Mouse (Mus musculus): Measurements from ENCODE around the gene Rps17. TPM values are rescaled to one million over a fixed set of nuclear protein-coding genes. Genes with fewer than 3 reads are reported as not detected.

Rps17 gene
- polyA plus RNA-seq, 1 experiment from 2014 or later = 684 TPM

GRCm38 (mm10) chr7:81326859-81327258 lies 18.2 kb downstream of the Rps17 start:
- no peak for DNase-seq
- no peak overlapping the region for H3K27ac ChIP-seq (ENCODE audit: low read depth)
- no peaks in the 10 kb centered on the region for H3K9me3 ChIP-seq (ENCODE audit: low read length)
- WGBS (ENCODE audit: insufficient replicate concordance) = 72% methylated on average over 6 of the region's 6 CpGs
- no peaks in the 10 kb centered on the region for H3K4me1 ChIP-seq (ENCODE audit: insufficient read depth)
- H3K36me3 ChIP-seq (replicated peaks; ENCODE audit: insufficient read depth, low read length) = peaks cover 18% of the 10 kb centered on the region; the same call in 1 of the 2 replicates
- TF ChIP-seq CTCF (IDR thresholded peaks at IDR 0.05; ENCODE audit: low read depth) = no peak
- no peak for TF ChIP-seq EP300 (IDR thresholded peaks at IDR 0.05; ENCODE audit: low read depth)
- H3K27me3 ChIP-seq (ENCODE audit: insufficient read depth, low read length) = no peaks in the 10 kb centered on the region
- no peak overlapping the region for H3K9ac ChIP-seq (replicated peaks)
- H3K4me3 ChIP-seq (ENCODE audit: low read depth, low read length) = no peak overlapping the region
- no peak overlapping the region for H3K4me2 ChIP-seq (ENCODE audit: low read depth, low read length)
- ATAC-seq = peak; percentile 43; the same call in 1 of the 2 replicates

GRCm38 (mm10) chr7:81326043-81326442 lies 19.0 kb downstream of the Rps17 start:
- TF ChIP-seq EP300 (IDR thresholded peaks at IDR 0.05; ENCODE audit: low read depth) = no peak
- no peak for TF ChIP-seq CTCF (IDR thresholded peaks at IDR 0.05; ENCODE audit: low read depth)
- Histone ChIP-seq H3K9me3 (ENCODE audit: low read length) (no peaks in the 10 kb centered on the region), H3K9ac (replicated peaks) (no peak overlapping the region), H3K27ac (ENCODE audit: low read depth) (no peak overlapping the region), H3K4me1 (ENCODE audit: insufficient read depth) (no peaks in the 10 kb centered on the region), H3K36me3 (replicated peaks; ENCODE audit: insufficient read depth, low read length) (peaks cover 18% of the 10 kb centered on the region; the same call in 1 of the 2 replicates), H3K27me3 (ENCODE audit: insufficient read depth, low read length) (no peaks in the 10 kb centered on the region), H3K4me2 (ENCODE audit: low read depth, low read length) (no peak overlapping the region), H3K4me3 (ENCODE audit: low read depth, low read length) (no peak overlapping the region)
- DNase-seq = no peak
- ATAC-seq = peak; percentile 43
- 70% methylated on average over 12 of the region's 12 CpGs for WGBS (ENCODE audit: insufficient replicate concordance)

GRCm38 (mm10) chr7:81321776-81322175 lies 23.3 kb downstream of the Rps17 start:
- no peak for TF ChIP-seq EP300 (IDR thresholded peaks at IDR 0.05; ENCODE audit: low read depth)
- peak; percentile 21; the same call in 1 of the 2 replicates for TF ChIP-seq CTCF (IDR thresholded peaks at IDR 0.05; ENCODE audit: low read depth)
- Histone ChIP-seq H3K27ac (ENCODE audit: low read depth) (no peak overlapping the region), H3K9me3 (ENCODE audit: low read length) (no peaks in the 10 kb centered on the region), H3K4me1 (ENCODE audit: insufficient read depth) (no peaks in the 10 kb centered on the region), H3K27me3 (ENCODE audit: insufficient read depth, low read length) (no peaks in the 10 kb centered on the region), H3K9ac (replicated peaks) (no peak overlapping the region), H3K4me3 (ENCODE audit: low read depth, low read length) (no peak overlapping the region), H3K4me2 (ENCODE audit: low read depth, low read length) (no peak overlapping the region), H3K36me3 (replicated peaks; ENCODE audit: insufficient read depth, low read length) (peaks cover 19% of the 10 kb centered on the region; the same call in 1 of the 2 replicates)
- no peak for DNase-seq
- WGBS (ENCODE audit: insufficient replicate concordance) = 53% methylated on average over 5 of the region's 5 CpGs
- ATAC-seq = peak; percentile 44; the same call in 1 of the 2 replicates

- WGBS (ENCODE audit: insufficient replicate concordance) = 61% methylated on average over 6 of the region's 6 CpGs
- H3K27ac ChIP-seq (ENCODE audit: low read depth) = no peak overlapping the region
- TF ChIP-seq EP300 (IDR thresholded peaks at IDR 0.05; ENCODE audit: low read depth) = no peak
- no peak for TF ChIP-seq CTCF (IDR thresholded peaks at IDR 0.05; ENCODE audit: low read depth)
- H3K9ac ChIP-seq (replicated peaks) = no peak overlapping the region
- H3K4me2 ChIP-seq (ENCODE audit: low read depth, low read length) = no peak overlapping the region
- no peak for ATAC-seq
- peaks cover 18% of the 10 kb centered on the region; the same call in 1 of the 2 replicates for H3K36me3 ChIP-seq (replicated peaks; ENCODE audit: insufficient read depth, low read length)
- no peaks in the 10 kb centered on the region for H3K27me3 ChIP-seq (ENCODE audit: insufficient read depth, low read length)
- H3K9me3 ChIP-seq (ENCODE audit: low read length) = no peaks in the 10 kb centered on the region
- DNase-seq = no peak
- no peak overlapping the region for H3K4me3 ChIP-seq (ENCODE audit: low read depth, low read length)
- no peaks in the 10 kb centered on the region for H3K4me1 ChIP-seq (ENCODE audit: insufficient read depth)
Measured at GRCm38 (mm10) chr7:81319749-81320148, 25.3 kb downstream of the Rps17 start.

GRCm38 (mm10) chr7:81315583-81315982 lies 29.5 kb downstream of the Rps17 start:
- no peak for DNase-seq
- no peak for TF ChIP-seq CTCF (IDR thresholded peaks at IDR 0.05; ENCODE audit: low read depth)
- no peak for TF ChIP-seq EP300 (IDR thresholded peaks at IDR 0.05; ENCODE audit: low read depth)
- Histone ChIP-seq H3K27ac (ENCODE audit: low read depth) (no peak overlapping the region), H3K9ac (replicated peaks) (no peak overlapping the region), H3K27me3 (ENCODE audit: insufficient read depth, low read length) (no peaks in the 10 kb centered on the region), H3K9me3 (ENCODE audit: low read length) (no peaks in the 10 kb centered on the region), H3K36me3 (replicated peaks; ENCODE audit: insufficient read depth, low read length) (0 out of 2 replicates have a peak, but pooled peaks cover 8% of the 10 kb centered on the region), H3K4me1 (ENCODE audit: insufficient read depth) (no peaks in the 10 kb centered on the region), H3K4me2 (ENCODE audit: low read depth, low read length) (no peak overlapping the region), H3K4me3 (ENCODE audit: low read depth, low read length) (no peak overlapping the region)
- WGBS (ENCODE audit: insufficient replicate concordance) = 58% methylated on average over 8 of the region's 8 CpGs
- no peak for ATAC-seq

GRCm38 (mm10) chr7:81311581-81311980 lies 33.5 kb downstream of the Rps17 start:
- no peak for TF ChIP-seq EP300 (IDR thresholded peaks at IDR 0.05; ENCODE audit: low read depth)
- TF ChIP-seq CTCF (IDR thresholded peaks at IDR 0.05; ENCODE audit: low read depth) = no peak

More at GRCm38 (mm10) chr7:81311581-81311980, 33.5 kb downstream of the Rps17 start:
- no peak overlapping the region for H3K4me3 ChIP-seq (ENCODE audit: low read depth, low read length)
- H3K9ac ChIP-seq (replicated peaks) = no peak overlapping the region
- 0 out of 2 replicates have a peak, but pooled peaks cover 2% of the 10 kb centered on the region for H3K36me3 ChIP-seq (replicated peaks; ENCODE audit: insufficient read depth, low read length)
- no peaks in the 10 kb centered on the region for H3K4me1 ChIP-seq (ENCODE audit: insufficient read depth)
- no peaks in the 10 kb centered on the region for H3K27me3 ChIP-seq (ENCODE audit: insufficient read depth, low read length)
- DNase-seq (no peak), ATAC-seq (no peak)
- H3K4me2 ChIP-seq (ENCODE audit: low read depth, low read length) = no peak overlapping the region
- H3K9me3 ChIP-seq (ENCODE audit: low read length) = no peaks in the 10 kb centered on the region
- no peak overlapping the region for H3K27ac ChIP-seq (ENCODE audit: low read depth)
